Mouse (Mus musculus): Measurements from ENCODE around the gene Gbx2. TPM values are rescaled to one million over a fixed set of nuclear protein-coding genes. Genes with fewer than 3 reads are reported as not detected.

Gbx2 gene
- total RNA-seq, 2 experiments from 2014 or later = not detected

DNA sequence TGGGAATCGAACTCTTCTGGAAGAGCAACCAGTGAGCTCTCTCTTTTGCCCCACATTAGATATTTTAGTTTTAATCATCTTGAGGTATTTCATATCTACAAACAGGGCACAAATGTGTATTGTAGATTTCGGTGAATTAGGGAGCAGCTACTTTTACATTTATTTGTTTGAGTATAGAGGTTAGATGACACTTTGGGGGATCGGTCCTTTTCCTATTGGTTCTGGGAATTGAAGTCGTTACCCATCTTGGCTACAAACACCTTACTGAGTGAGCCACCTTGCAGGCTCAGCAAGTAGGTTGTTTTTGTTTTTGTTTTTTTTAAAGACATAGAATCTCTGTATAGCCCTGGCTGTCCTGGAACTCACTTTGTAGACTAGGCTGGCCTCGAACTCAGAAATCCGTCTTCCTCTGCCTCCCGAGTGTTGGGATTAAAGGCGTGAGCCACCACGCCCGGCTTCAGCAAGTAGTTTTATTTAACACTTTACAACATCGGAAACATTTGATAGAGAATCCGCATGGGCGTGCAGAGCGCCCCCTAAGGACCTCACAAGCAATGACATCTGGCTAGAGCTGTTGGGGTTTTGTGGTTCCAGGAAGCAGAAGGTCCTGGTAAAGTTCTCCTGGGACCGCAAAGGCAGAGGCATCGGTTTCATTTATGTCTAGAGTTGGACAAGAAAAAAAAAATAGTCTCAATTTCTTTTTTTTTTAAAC lies 8.1 kb upstream of the Gbx2 start:
- no peak for ATAC-seq (replicated peaks; ENCODE audit: low FRiP score, poor library complexity, severe bottlenecking)

DNA sequence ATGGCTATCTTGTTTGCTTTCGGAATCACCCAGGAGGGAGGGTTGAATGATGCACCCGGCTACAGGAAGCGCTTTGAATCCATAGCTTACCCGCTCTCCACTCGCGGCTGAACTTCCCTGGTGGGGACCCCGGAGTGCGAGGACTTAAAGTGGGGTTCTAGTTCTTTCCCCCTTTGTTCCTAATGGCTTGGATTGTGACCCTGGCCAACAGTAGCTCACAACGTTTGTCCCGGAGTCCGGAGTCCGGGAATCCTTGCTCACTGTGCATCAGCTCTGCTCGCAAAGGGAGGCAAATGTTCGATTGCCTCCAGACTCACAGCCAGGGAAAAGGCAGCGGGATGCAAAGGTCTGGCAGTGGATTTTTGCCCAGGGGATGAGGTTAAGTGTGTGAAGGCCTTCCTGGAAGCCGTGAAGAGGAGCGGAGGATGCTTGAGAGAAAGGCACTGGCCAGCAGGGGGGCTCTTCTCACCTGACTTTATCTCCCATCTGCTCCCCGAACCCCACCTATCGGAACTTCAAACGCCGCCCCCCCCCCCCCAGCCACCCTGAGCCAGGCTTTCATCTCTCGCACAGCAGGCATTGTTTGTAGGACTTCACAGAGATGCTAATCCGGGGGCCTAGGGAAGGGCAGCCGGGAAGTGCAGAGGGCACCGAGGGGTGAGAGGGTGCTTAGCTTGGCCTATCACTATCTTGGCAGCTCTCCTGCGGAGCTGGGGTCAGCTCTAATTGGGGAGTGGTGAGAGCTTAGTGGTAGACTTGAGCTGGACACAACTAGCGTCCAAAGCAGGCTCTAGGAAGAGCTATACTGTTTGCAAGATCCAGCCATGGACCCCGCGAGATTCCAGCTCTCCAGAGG lies 4.7 kb upstream of the Gbx2 start:
- ATAC-seq (replicated peaks; ENCODE audit: low FRiP score, poor library complexity, severe bottlenecking) = no peak

DNA sequence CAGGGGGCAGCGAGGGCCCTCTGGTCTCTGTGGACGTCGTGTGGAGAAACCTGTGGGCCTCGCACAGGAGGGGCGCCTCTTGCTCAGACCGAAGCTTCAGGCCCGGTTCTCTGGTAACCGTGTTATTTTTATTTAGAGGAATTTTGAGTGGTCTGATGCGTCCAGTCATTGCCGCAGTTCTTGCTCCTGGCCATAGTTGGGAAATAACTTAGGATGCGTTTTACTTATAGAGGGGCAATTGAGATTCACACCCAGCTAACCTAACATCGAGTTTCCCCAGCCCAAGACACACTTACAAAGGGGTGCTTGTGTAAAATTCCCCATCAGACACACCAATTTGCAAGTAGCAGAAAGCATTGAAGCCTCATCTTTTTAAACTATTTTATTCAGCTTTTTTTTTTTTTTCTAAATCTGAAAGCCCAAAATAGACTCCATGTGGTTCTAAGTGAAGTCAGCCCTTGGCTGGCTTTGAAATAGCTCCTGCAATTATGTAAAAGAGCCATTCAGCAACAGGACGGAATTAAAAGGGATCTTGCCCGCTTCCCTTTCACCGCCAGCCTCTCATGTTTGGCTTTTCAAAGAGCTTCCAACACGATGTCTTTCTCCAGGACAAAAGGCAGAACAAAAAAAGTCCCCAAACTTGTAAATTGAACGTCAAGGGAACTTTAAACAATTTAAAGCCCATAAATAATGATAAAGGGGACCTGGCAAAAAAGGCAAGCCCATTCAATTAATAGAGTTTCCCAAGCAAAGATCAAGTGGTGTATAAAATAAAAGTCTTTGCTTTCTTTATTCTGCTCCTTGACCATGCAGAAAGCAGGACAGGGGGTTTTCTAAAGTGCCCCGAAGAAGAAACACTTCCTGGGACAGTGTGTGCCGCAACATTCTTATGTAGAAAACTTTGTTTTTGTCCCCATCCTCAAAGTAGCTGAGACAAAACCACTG lies 3.6 kb upstream of the Gbx2 start:
- ATAC-seq (replicated peaks; ENCODE audit: low FRiP score, poor library complexity, severe bottlenecking) = no peak

DNA sequence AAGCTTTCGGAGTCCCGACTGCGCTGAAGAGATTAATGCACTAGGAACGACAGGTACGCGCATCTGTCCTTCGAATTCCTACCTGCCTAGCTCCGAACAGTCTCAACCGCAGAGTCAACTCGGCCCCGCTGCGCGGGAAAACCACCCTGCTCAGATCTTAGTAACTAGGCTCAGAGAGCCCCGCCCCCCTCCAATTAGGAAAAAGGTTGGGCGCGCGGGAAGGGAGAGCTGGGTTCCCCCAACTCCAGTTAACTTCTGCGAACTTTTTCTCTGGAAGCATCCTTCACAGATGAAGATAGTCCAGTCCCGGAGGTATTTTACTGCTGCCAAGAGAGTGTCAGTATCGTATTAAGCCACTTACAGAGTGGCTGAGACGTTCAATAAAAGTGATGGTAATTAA lies 2.8 kb upstream of the Gbx2 start:
- no peak for ATAC-seq (replicated peaks; ENCODE audit: low FRiP score, poor library complexity, severe bottlenecking)

DNA sequence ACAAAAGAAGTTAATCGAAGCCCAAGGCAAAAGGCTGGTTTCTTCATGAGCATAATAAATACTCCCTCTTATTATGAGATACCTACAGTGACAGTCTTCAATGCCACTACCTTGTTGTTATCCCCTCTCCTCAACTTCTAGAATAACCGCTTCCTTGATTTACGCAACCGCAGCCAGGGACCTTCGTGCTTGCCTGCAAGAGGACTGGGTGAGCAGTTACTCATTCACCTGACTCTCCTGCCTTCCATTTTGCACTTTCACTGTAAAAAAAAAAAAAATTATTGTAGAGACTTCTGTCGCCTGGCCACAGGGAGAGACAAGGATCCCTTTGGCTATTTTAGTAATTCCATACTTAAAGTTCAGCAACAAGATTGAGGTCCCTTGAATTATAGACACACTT lies 2.0 kb upstream of the Gbx2 start:
- ATAC-seq (replicated peaks; ENCODE audit: low FRiP score, poor library complexity, severe bottlenecking) = no peak

DNA sequence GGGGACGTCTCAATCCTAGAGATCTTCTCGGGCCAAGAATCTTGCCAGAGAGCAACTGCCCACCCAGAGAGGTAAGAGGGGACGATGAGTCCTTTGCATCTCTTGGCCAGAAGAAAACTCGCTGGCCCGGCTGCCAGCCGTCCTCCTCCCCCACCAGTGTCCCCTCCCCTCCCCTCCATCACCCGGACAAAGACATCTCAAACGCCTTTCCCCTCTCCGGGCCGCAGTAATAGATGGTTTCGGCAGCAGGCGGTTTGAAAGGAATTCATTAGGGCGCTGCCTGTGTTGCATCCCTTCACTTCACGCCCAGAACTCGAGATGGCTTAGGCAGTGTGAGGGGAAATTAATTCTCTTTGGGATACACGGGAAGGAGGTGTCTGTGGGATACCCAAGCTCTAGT lies 1.6 kb upstream of the Gbx2 start:
- ATAC-seq (replicated peaks; ENCODE audit: low FRiP score, poor library complexity, severe bottlenecking) = no peak

DNA sequence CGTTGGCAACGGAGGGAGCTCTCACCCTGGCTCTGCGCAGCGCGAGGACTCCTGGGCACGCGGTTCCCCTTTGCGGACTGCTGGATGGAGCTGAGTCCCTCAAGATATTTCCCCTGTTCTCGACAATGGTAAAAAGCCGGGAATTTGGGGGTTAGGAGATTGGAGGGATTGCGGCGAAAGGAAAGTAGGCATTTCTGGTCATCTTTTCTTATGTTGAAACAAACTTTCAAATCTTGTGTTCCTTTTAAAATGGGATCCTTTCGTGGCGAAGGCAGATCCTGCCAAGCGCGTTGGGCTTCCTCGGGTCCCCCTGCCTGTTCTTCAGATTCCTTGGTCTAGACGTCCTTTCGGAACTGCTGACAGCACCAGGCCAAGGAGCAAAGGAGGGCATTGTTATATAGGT lies 1.0 kb upstream of the Gbx2 start:
- ATAC-seq (replicated peaks; ENCODE audit: low FRiP score, poor library complexity, severe bottlenecking) = no peak

DNA sequence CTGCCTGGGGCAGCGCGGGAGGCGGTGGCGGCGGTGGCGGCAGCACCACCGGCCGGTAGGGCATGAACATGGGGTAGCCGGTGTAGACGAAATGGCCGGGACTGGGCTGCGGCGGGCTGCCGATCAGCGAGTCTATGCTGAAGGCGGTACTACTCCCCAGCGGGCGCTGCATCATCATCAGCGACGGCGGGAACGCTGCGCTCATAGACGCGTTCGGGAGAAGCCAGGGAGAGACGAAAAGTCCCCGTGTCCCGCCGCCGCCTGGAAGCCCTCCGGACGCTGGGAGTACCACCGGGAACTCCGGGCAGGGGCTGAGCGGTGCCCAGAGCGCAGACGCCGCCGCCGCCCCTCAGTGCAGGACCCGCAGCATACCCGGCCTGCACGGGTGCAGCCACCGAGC lies 428 bp downstream of the Gbx2 start:
- ATAC-seq (replicated peaks; ENCODE audit: low FRiP score, poor library complexity, severe bottlenecking) = no peak

DNA sequence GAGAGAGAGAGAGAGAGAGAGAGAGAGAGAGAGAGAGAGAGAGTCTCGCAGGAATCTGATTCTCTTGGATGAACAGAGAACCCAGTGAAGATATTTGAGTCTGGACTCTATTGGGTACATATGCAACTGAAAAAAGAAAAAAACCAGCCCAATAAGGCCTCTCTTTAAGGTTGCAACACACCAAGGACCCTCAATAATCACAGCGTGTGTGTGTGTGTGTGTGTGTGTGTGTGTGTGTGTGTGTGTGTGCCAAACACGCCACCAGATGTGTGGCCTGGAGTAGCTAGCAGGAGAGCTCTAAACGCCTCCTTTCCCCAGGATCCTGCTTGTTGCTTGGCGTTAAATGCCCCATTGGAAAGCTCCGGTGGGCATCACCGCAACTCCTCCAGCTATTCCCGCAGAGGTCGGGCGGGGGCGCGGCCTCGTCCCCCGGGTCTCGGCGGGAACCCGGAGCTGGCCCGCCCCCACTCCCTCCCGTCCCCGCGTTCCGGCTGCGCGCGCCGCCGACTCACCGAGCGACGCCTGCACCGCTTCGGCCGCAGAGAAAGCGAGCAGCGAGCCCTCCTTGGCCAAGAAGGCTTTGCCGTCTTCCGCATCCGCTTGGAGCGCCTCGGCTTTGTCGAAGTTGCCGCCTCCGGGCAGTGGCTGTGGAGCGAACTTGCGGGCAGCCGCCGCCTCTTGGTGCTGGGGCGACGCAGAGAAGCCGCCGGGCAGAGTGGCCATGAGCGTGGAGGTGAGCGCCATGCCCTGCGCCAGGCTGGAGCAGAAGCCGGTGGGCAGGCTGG lies 1.1 kb downstream of the Gbx2 start:
- no peak for ATAC-seq (replicated peaks; ENCODE audit: low FRiP score, poor library complexity, severe bottlenecking)

DNA sequence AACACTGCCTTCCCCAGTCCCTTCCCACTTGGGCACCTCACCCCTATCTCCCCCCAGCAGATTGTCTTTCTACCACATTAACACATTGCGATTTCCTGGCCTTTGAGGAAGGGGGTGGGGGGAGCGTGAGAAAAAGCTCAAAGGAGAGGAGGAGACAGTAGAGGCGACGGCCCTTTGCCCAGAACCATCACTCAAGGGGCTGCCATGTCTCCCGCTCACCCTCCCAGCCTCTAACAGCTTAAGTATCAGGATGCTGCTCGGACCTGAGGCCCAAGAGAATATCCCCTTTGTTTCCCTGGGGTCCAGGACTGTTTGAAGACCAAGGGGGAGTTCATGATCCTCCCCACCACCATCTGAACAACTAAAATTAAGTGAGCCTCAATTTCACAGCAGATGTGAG lies 1.8 kb downstream of the Gbx2 start:
- ATAC-seq (replicated peaks; ENCODE audit: low FRiP score, poor library complexity, severe bottlenecking) = no peak

DNA sequence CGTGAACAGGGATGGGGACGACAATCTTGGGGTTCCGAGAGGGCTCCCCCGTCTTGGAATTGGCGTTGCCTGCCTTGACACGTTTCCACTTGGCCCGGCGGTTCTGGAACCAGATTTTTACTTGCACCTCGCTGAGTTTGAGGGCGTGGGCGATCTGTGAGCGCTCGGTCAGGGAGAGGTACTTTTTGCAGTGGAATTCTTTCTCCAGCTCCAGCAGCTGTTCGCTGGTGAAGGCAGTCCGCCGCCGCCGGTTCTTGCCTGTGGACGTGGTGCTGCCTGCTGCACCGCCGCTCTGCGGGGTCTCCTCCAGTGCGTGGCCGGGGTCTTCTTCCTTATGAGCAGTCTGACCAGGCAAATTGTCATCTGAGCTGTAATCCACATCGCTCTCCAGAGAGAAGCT lies 2.3 kb downstream of the Gbx2 start:
- ATAC-seq (replicated peaks; ENCODE audit: low FRiP score, poor library complexity, severe bottlenecking) = no peak

DNA sequence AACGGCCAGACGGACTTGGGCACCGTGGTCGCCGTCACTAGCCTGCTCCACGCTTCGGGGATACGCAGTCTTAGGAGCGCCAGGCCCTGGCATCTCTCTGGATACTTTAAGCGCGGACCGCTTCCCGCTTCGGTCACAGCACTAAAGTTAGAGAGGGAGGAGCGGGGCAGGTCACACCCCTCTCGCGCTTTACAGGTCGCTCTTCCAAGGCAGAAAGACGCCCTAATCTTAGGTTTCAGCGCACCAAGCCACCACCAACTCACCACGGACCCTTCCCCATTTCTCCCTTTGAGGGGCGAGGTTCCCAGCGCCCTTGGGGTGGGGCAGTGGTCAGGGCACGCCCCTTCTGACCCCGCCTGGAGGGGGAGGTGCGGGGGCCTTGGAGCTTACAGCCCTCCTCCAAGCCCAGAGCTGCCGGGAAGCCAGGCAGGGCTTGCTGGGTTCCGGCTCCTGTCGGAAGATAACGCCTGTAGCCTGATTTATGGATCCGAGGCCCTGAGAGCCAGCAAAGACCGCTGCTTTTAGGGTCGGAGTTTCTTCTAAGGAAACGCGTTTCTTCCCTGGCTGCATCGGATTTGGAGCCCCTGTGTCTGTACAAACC lies 3.8 kb downstream of the Gbx2 start:
- ATAC-seq (replicated peaks; ENCODE audit: low FRiP score, poor library complexity, severe bottlenecking) = no peak

DNA sequence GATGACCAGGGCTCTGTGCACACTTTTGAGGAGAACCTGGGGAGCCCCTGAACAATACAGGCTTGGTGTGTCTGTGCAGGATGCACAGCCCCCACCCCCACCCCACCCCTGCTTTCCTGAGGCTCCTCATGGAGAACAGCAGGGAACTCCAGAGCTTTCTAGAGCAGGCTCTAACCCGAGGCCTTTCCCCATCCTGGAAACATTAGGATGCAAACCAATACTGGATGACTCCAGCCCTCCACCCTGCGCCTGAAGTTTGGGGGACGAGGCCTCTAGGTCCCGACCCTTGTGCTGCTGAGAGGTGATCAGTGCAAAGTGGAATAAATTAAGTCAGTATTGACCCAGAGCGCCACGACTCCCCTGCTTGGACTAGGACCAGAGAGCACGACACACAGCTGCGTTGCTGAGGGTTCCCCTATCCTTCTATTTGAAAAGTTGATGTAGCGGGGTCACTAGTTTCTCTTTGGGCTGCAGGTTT lies 4.4 kb downstream of the Gbx2 start:
- no peak for ATAC-seq (replicated peaks; ENCODE audit: low FRiP score, poor library complexity, severe bottlenecking)

DNA sequence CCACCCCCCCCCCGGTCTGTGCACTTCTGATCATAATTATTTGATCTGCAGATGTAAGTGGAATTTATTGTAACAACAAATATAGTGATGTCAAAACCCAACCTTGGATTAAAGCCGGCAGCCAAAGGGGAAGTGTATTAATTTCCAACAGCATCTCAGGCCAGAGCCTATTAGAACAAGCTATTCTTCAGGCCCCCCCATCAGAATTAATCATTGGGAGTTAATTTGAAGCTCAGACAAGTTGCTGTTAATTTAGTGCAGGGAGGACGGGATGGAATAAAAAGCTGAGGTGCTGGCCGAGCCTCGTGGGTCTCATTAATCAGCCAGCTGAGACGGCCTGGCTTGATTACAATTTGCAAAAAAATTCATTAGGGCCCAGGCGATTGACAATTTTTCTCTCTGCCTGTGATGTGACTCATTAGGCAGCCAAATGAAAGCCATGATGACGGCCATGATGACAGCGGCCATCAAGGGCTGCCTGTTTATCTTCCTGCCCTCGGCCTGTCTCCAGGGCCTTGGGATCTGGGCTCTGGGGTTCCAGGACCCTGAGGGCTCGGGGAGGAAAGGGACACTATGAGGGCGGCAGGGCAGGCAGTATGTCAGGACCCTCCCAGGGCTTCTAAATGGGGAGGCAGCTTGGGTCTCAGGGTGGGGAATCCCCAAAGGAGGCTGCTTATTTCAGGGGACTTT lies 5.3 kb downstream of the Gbx2 start:
- ATAC-seq (replicated peaks; ENCODE audit: low FRiP score, poor library complexity, severe bottlenecking) = no peak

DNA sequence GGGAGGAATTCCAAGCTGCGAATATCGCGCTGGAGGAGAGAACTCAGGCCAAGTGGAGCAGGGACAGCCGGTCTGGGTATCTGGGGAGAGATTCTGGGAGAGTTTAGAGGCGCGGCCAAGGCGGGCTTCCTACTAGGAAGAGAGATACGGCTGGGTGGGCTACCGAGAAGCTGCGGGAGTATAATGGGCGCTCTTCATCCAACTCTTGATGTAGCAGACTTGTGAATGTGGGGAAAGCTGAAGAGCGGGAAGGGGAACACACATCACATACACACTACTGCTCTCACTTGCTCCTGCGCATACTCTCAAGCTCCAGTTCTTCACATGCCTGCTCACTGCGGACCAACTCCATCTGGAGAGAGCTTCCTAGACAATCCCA lies 7.3 kb downstream of the Gbx2 start:
- ATAC-seq (replicated peaks; ENCODE audit: low FRiP score, poor library complexity, severe bottlenecking) = no peak; the same call in 1 of the 2 replicates

DNA sequence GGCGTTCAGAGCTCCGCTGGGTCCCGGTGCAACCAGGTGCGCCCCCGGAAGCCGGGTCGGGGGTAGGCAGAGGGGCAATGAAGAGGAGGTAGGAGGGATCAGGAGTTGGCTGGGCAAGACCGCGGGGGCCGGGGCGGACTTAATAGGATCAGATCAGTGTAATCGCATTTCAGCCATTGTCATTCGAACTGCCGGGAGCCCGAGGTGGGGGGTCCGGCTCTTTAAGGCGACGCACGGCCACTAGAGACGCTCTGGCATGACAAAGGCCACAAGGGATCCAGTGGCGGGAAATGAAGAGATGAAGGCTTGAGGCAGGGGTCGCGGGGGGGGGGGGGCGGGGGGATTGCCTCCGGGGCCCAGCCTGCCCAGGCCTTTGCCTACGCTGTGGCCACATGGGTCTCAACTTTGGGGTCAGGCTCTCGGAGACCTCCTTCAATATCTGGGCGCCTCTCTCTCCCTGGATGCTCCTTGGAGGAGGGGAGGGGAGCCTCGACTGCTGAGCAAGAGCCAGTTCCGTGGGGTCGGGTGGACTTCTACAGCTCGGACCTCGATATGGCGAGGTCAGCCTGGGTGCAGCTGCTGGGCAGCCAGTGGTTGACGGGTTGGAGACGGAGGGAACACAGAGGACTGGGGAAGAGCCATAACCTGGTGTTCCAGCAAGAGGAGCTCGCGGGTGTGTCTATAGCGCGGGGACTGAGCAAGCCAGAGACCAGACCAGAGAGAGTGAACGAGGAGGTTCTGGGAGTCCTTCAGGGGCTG lies 7.9 kb downstream of the Gbx2 start:
- no peak for ATAC-seq (replicated peaks; ENCODE audit: low FRiP score, poor library complexity, severe bottlenecking)

DNA sequence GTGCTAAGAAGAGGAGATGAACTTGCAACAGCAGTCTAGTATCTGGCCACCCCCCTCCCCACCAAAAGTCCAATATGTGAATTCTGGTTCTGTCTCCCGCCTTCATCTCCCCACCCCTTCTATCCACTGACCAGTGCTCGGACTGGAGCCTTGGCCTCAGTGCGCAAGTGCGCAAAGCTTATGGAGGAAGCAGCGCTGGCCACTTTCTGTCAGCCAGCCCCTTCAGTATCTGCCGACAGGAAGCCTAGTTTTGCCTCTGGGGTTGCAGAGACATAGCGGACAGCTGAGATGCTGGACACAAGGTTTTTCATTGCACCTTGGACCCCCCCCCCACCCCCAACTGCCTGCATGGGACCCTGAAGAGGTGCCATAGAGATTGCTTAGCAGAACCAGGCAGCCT lies 8.7 kb downstream of the Gbx2 start:
- no peak for ATAC-seq (replicated peaks; ENCODE audit: low FRiP score, poor library complexity, severe bottlenecking)

DNA sequence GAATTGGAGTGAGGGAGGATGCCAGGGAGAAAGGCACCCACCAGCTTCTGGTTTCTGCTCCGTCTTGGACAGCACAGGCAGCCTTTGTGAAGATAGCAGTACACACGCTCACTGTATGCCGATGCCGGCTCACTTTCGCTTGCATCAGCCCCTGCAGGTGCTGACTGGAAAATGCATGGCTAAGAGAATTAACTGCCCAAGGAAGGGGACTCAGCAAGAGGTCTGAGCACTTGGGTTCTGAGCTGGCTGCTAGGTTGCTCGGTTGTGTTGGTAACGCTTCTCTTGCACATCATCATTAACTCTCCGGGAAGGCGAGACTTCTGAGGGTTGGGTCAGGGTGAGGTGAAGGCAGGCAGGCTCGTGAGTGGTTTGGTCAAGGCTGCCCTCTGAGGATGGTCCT lies 9.2 kb downstream of the Gbx2 start:
- no peak for ATAC-seq (replicated peaks; ENCODE audit: low FRiP score, poor library complexity, severe bottlenecking)
